Mouse (Mus musculus): ENCODE measurements around the gene Pax3.

DNA sequence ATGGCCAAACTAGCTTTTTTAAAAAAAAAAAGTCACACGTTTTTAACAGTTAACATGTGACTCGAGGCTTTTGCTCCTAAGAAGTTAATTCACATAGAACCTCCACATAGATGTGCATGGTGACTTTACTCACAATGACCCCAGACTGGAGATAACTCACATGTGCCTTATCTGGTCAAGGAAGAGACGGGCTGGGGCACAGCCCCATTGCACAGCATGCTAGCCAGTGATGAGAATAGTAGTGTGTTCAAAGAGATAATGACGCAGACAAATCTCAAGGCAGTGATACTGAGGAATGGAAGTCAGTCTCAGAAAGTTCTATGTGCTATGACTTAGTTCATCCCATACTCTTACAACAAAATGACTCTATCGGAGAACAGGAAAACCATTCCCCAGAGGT is 35.2 kb downstream of the Pax3 start:
- TF ChIP-seq CEBPB (IDR thresholded peaks at IDR 0.05; ENCODE audit: insufficient read depth, poor library complexity, severe bottlenecking) (no peak), POLR2A (IDR thresholded peaks at IDR 0.05; ENCODE audit: insufficient read length, low read depth) (no peak), MAX (IDR thresholded peaks at IDR 0.05; ENCODE audit: low read depth) (no peak)
